ENCODE assay signal across 8 mouse cellular contexts in genomic region chr7:28338108-28338998, GRCm38 (mm10). TPM values are rescaled to one million over a fixed set of nuclear protein-coding genes. Genes with fewer than 3 reads are reported as not detected.
A peak's percentile ranks its signal among the peaks of the same experiment; 100 is the strongest.
DNase-seq lines count a peak whose midpoint lies in the region; ATAC-seq and TF ChIP-seq lines count a peak whose summit lies in the region.

Supt5 (minus strand) TSS chr7:28338746.

- H3K36me3 ChIP-seq in E14TG2a.4 (ENCODE audit: insufficient read depth, low read length): peaks cover 34% of the 10 kb centered on the region
- H3K36me3 ChIP-seq in forebrain, embryonic 12.5 days (replicated peaks): 0 out of 2 replicates have a peak, but pooled peaks cover 14% of the 10 kb centered on the region
- no peaks in the 10 kb centered on the region for H3K36me3 ChIP-seq in heart, postnatal 0 days (replicated peaks; ENCODE audit: control insufficient read depth, insufficient read depth, low read length)
- H3K36me3 ChIP-seq in liver, embryonic 16.5 days (ENCODE audit: control insufficient read depth, insufficient read depth): no peaks in the 10 kb centered on the region; the same call in 1 of the 2 replicates
- H3K36me3 ChIP-seq in neural tube, embryonic 13.5 days: peaks cover 14% of the 10 kb centered on the region; the same call in 1 of the 2 replicates
- no peaks in the 10 kb centered on the region; the same call in 1 of the 2 replicates for H3K36me3 ChIP-seq in testis, adult 2 months (ENCODE audit: control insufficient read depth, insufficient read depth, low read length)

- DNase-seq in c-Kit-positive CD71-positive TER-119-positive erythroid progenitor cells, embryonic 14.5 days (ENCODE audit: low spot score): peak; percentile 99
- peak; percentile 98 for DNase-seq in heart, postnatal 0 days (ENCODE audit: low spot score)
- DNase-seq in kidney, postnatal 4 days: peak; percentile 98 to 99

- no peaks in the 10 kb centered on the region for H3K27me3 ChIP-seq in E14TG2a.4 (ENCODE audit: insufficient read depth, low read length)
- peaks cover 10% of the 10 kb centered on the region; the same call in 1 of the 2 replicates for H3K27me3 ChIP-seq in forebrain, embryonic 12.5 days
- H3K27me3 ChIP-seq in heart, postnatal 0 days (ENCODE audit: control insufficient read depth, insufficient read depth, low read length): no peaks in the 10 kb centered on the region
- H3K27me3 ChIP-seq in liver, embryonic 16.5 days (ENCODE audit: control insufficient read depth, insufficient read depth, low read depth, low read length): no peaks in the 10 kb centered on the region
- no peaks in the 10 kb centered on the region for H3K27me3 ChIP-seq in neural tube, embryonic 13.5 days
- no peaks in the 10 kb centered on the region for H3K27me3 ChIP-seq in testis, adult 2 months (ENCODE audit: control insufficient read depth, insufficient read depth, low read length)

- under 1% methylated on average over 77 of the region's 77 CpGs for WGBS in forebrain, embryonic 12.5 days
- WGBS in heart, postnatal 0 days: under 1% methylated on average over 69 of the region's 77 CpGs
- under 1% methylated on average over 77 of the region's 77 CpGs for WGBS in liver, embryonic 16.5 days (ENCODE audit: insufficient replicate concordance)
- WGBS in neural tube, embryonic 13.5 days: under 1% methylated on average over 77 of the region's 77 CpGs

- peak within 1 kb of the TSS; percentile 82 for H3K27ac ChIP-seq in forebrain, embryonic 12.5 days
- peak within 1 kb of the TSS; percentile 97 for H3K27ac ChIP-seq in heart, postnatal 0 days (ENCODE audit: low read depth)
- peak within 1 kb of the TSS; percentile 97 for H3K27ac ChIP-seq in liver, embryonic 16.5 days (ENCODE audit: low read length)
- peak within 1 kb of the TSS; percentile 85 for H3K27ac ChIP-seq in neural tube, embryonic 13.5 days (replicated peaks)
- peak within 1 kb of the TSS; percentile 96 for H3K27ac ChIP-seq in testis, adult 2 months (ENCODE audit: control insufficient read depth, insufficient read depth, low read depth, low read length)

- peak within 1 kb of the TSS; percentile 84 for H3K4me2 ChIP-seq in forebrain, embryonic 12.5 days
- peak within 1 kb of the TSS; percentile 84 for H3K4me2 ChIP-seq in heart, postnatal 0 days (ENCODE audit: low read depth, low read length)
- H3K4me2 ChIP-seq in liver, embryonic 16.5 days (ENCODE audit: low read depth, low read length): peak within 1 kb of the TSS; percentile 87
- H3K4me2 ChIP-seq in neural tube, embryonic 13.5 days: peak within 1 kb of the TSS; percentile 89

- TF ChIP-seq CTCF in E14TG2a.4 (conservative IDR thresholded peaks at IDR 0.05; ENCODE audit: low read length): no peak
- TF ChIP-seq CTCF in heart, postnatal 0 days (IDR thresholded peaks at IDR 0.05; ENCODE audit: low read depth): no peak
- TF ChIP-seq CTCF in testis, adult 2 months (IDR thresholded peaks at IDR 0.05; ENCODE audit: control insufficient read depth, insufficient read depth, insufficient replicate concordance, low read depth, low read length): no peak

- peak; percentile 97 for TF ChIP-seq POLR2A in testis, adult 2 months (IDR thresholded peaks at IDR 0.05; ENCODE audit: control insufficient read depth, low read depth, low read length)

- H3K9ac ChIP-seq in forebrain, embryonic 12.5 days: peak within 1 kb of the TSS; percentile 94
- peak within 1 kb of the TSS; percentile 83 for H3K9ac ChIP-seq in heart, postnatal 0 days (replicated peaks; ENCODE audit: low read depth, low read length)
- H3K9ac ChIP-seq in liver, embryonic 16.5 days (ENCODE audit: low read depth, low read length): peak within 1 kb of the TSS; percentile 97
- H3K9ac ChIP-seq in neural tube, embryonic 13.5 days: peak within 1 kb of the TSS; percentile 96

- H3K4me1 ChIP-seq in E14TG2a.4 (replicated peaks; ENCODE audit: low read depth, low read length): peaks cover 82% of the 10 kb centered on the region
- H3K4me1 ChIP-seq in forebrain, embryonic 12.5 days: peaks cover 19% of the 10 kb centered on the region
- H3K4me1 ChIP-seq in heart, postnatal 0 days (ENCODE audit: control insufficient read depth, insufficient read depth): peaks cover 5% of the 10 kb centered on the region
- peaks cover 26% of the 10 kb centered on the region for H3K4me1 ChIP-seq in liver, embryonic 16.5 days (ENCODE audit: control insufficient read depth, low read depth, low read length)
- peaks cover 30% of the 10 kb centered on the region for H3K4me1 ChIP-seq in neural tube, embryonic 13.5 days (replicated peaks)
- H3K4me1 ChIP-seq in testis, adult 2 months (ENCODE audit: control insufficient read depth, insufficient read depth, low read length): peaks cover 15% of the 10 kb centered on the region

- H3K4me3 ChIP-seq in E14TG2a.4 (replicated peaks; ENCODE audit: low read length): peak within 1 kb of the TSS; percentile 93
- peak within 1 kb of the TSS; percentile 94 for H3K4me3 ChIP-seq in forebrain, embryonic 12.5 days (replicated peaks)
- H3K4me3 ChIP-seq in heart, postnatal 0 days (ENCODE audit: low read depth, low read length): peak within 1 kb of the TSS; percentile 69
- H3K4me3 ChIP-seq in liver, embryonic 16.5 days (ENCODE audit: low read depth, low read length): peak within 1 kb of the TSS; percentile 99
- H3K4me3 ChIP-seq in neural tube, embryonic 13.5 days: peak within 1 kb of the TSS; percentile 89
- H3K4me3 ChIP-seq in testis, adult 2 months (ENCODE audit: control insufficient read depth, low read depth, low read length): peak within 1 kb of the TSS; percentile 100

- no peaks in the 10 kb centered on the region for H3K9me3 ChIP-seq in E14TG2a.4 (ENCODE audit: low read length)
- no peaks in the 10 kb centered on the region for H3K9me3 ChIP-seq in forebrain, embryonic 12.5 days
- no peaks in the 10 kb centered on the region for H3K9me3 ChIP-seq in heart, postnatal 0 days (replicated peaks; ENCODE audit: control insufficient read depth, low read length)
- no peaks in the 10 kb centered on the region for H3K9me3 ChIP-seq in liver, embryonic 16.5 days (replicated peaks; ENCODE audit: control insufficient read depth, low read length)
- H3K9me3 ChIP-seq in neural tube, embryonic 13.5 days: no peaks in the 10 kb centered on the region

- ATAC-seq in forebrain, embryonic 12.5 days (ENCODE audit: low FRiP score): peak; percentile 98
- peak; percentile 98 for ATAC-seq in heart, postnatal 0 days (ENCODE audit: insufficient read depth, low read depth)
- ATAC-seq in liver, embryonic 16.5 days (ENCODE audit: low read depth): peak; percentile 97
- peak; percentile 99 for ATAC-seq in neural tube, embryonic 13.5 days (ENCODE audit: low read depth)

- peak; percentile 98 for TF ChIP-seq EP300 in heart, postnatal 0 days (IDR thresholded peaks at IDR 0.05; ENCODE audit: low read depth)

RNA-seq across cellular contexts. Expression of gene Supt5, which starts in this region (rescaled TPM):
- 106 and 117 TPM in 2 replicates for polyA plus RNA-seq in forebrain, embryonic 12.5 days (2016; fragmentation: Nextera tagmentation; extraction: Ambion mirVana)
- 52.3 and 71.4 TPM in 2 replicates for total RNA-seq in heart, postnatal 0 days (2014; rRNA removed; ENCODE audit: low replicate concordance)
- 36.4 and 36.6 TPM in 2 replicates for polyA plus RNA-seq in heart, postnatal 0 days (2015; fragmentation: Nextera tagmentation; extraction: Ambion mirVana)
- 31.3 and 34.0 TPM in 2 replicates for polyA plus RNA-seq in liver, embryonic 16.5 days (2015; fragmentation: Nextera tagmentation; extraction: Ambion mirVana)
- polyA plus RNA-seq in neural tube, embryonic 13.5 days (2015; fragmentation: Nextera tagmentation; extraction: Ambion mirVana): 92.1 and 94.1 TPM in 2 replicates
- 126 and 127 TPM in 2 replicates for polyA plus RNA-seq in testis, adult 2 months (2012; rRNA removed)

Comparison
In these comparisons a context has a peak if more than half of its experiments do, and no peak if none do; other contexts are left out.
1. Peak in every context shown above with its lines: DNase-seq, ATAC-seq, H3K4me3 ChIP-seq and H3K27ac ChIP-seq.